Mouse (Mus musculus): ENCODE results near the gene Mipep. TPM values are rescaled to one million over a fixed set of nuclear protein-coding genes. Genes with fewer than 3 reads are reported as not detected.

Gene Mipep
- polyA plus RNA-seq, 1 experiment: 5.9 TPM

- H3K36me3 ChIP-seq (replicated peaks; ENCODE audit: low read length): no peaks in the 10 kb centered on the region
- 0 out of 2 replicates have a peak, but pooled peaks cover 9% of the 10 kb centered on the region for H3K9me3 ChIP-seq
- TF ChIP-seq GATA1 (IDR thresholded peaks at IDR 0.05; ENCODE audit: borderline replicate concordance, low read length) (no peak), FLI1 (IDR thresholded peaks at IDR 0.05; ENCODE audit: low read length) (no peak)
- no peak overlapping the region for H3K4me3 ChIP-seq (replicated peaks)
- no peaks in the 10 kb centered on the region for H3K27me3 ChIP-seq (replicated peaks)
- H3K4me1 ChIP-seq: no peaks in the 10 kb centered on the region
These were observed 126.4 kb downstream of the Mipep start for GRCm38 (mm10) chr14:60910506-60911444.

- TF ChIP-seq FLI1 (IDR thresholded peaks at IDR 0.05; ENCODE audit: low read length) (no peak), GATA1 (IDR thresholded peaks at IDR 0.05; ENCODE audit: borderline replicate concordance, low read length) (no peak)
- Histone ChIP-seq H3K27me3 (replicated peaks) (peaks cover 4% of the 10 kb centered on the region), H3K4me1 (no peaks in the 10 kb centered on the region), H3K9me3 (0 out of 2 replicates have a peak, but pooled peaks cover 9% of the 10 kb centered on the region), H3K4me3 (replicated peaks) (no peak overlapping the region), H3K36me3 (replicated peaks; ENCODE audit: low read length) (no peaks in the 10 kb centered on the region)
These were observed 128.7 kb downstream of the Mipep start for GRCm38 (mm10) chr14:60912981-60913468.

GRCm38 (mm10) chr14:60916661-60917060 lies 132.3 kb downstream of the Mipep start:
- H3K36me3 ChIP-seq (replicated peaks; ENCODE audit: low read length): no peaks in the 10 kb centered on the region
- H3K9me3 ChIP-seq: 0 out of 2 replicates have a peak, but pooled peaks cover 6% of the 10 kb centered on the region
- peaks cover 4% of the 10 kb centered on the region for H3K27me3 ChIP-seq (replicated peaks)
- H3K4me3 ChIP-seq (replicated peaks): no peak overlapping the region
- no peak for TF ChIP-seq GATA1 (IDR thresholded peaks at IDR 0.05; ENCODE audit: borderline replicate concordance, low read length)
- no peak for TF ChIP-seq FLI1 (IDR thresholded peaks at IDR 0.05; ENCODE audit: low read length)
- H3K4me1 ChIP-seq: no peaks in the 10 kb centered on the region

- TF ChIP-seq FLI1 (IDR thresholded peaks at IDR 0.05; ENCODE audit: low read length) (no peak), GATA1 (IDR thresholded peaks at IDR 0.05; ENCODE audit: borderline replicate concordance, low read length) (no peak)
- Histone ChIP-seq H3K4me1 (no peaks in the 10 kb centered on the region), H3K27me3 (replicated peaks) (no peaks in the 10 kb centered on the region), H3K9me3 (peaks cover 6% of the 10 kb centered on the region; the same call in 1 of the 2 replicates), H3K4me3 (replicated peaks) (no peak overlapping the region), H3K36me3 (replicated peaks; ENCODE audit: low read length) (no peaks in the 10 kb centered on the region)
These were observed 141.6 kb downstream of the Mipep start for GRCm38 (mm10) chr14:60926011-60926410.

- Histone ChIP-seq H3K36me3 (replicated peaks; ENCODE audit: low read length) (no peaks in the 10 kb centered on the region), H3K4me3 (replicated peaks) (no peak overlapping the region), H3K4me1 (no peaks in the 10 kb centered on the region), H3K9me3 (no peaks in the 10 kb centered on the region), H3K27me3 (replicated peaks) (no peaks in the 10 kb centered on the region)
- TF ChIP-seq GATA1 (IDR thresholded peaks at IDR 0.05; ENCODE audit: borderline replicate concordance, low read length): no peak
- TF ChIP-seq FLI1 (IDR thresholded peaks at IDR 0.05; ENCODE audit: low read length): no peak
These were observed 151.3 kb downstream of the Mipep start for GRCm38 (mm10) chr14:60935705-60936104.

GRCm38 (mm10) chr14:60937481-60938039 lies 153.2 kb downstream of the Mipep start:
- H3K4me1 ChIP-seq: no peaks in the 10 kb centered on the region
- H3K4me3 ChIP-seq (replicated peaks): no peak overlapping the region
- no peaks in the 10 kb centered on the region for H3K9me3 ChIP-seq
- no peaks in the 10 kb centered on the region for H3K27me3 ChIP-seq (replicated peaks)
- H3K36me3 ChIP-seq (replicated peaks; ENCODE audit: low read length): no peaks in the 10 kb centered on the region
- TF ChIP-seq GATA1 (IDR thresholded peaks at IDR 0.05; ENCODE audit: borderline replicate concordance, low read length) (no peak), FLI1 (IDR thresholded peaks at IDR 0.05; ENCODE audit: low read length) (no peak)

Other genes with a start within 250 kb of the Mipep start
- gene Spata13, start 150.6 kb upstream of the Mipep start, polyA plus RNA-seq (2012; ENCODE audit: insufficient read depth, low replicate concordance): 1.1 and 1.3 TPM in 2 replicates
- not detected in 2 replicates for gene C1qtnf9, start 16.4 kb upstream of the Mipep start, polyA plus RNA-seq (2012; ENCODE audit: insufficient read depth, low replicate concordance)